Mouse (Mus musculus): ENCODE data around the gene Foxc1. TPM values are rescaled to one million over a fixed set of nuclear protein-coding genes. Genes with fewer than 3 reads are reported as not detected.

Gene Foxc1
- total RNA-seq, 2 experiments from 2014 or later: 8.5 TPM

- DNase-seq: no peak
Measured at GRCm38 (mm10) chr13:31804571-31804970, 1.9 kb upstream of the Foxc1 start.

GRCm38 (mm10) chr13:31805831-31806427, 504 bp upstream of the Foxc1 start:
- DNase-seq: no peak
- intact Hi-C loops (cut with DNase I): no loop called here

More at GRCm38 (mm10) chr13:31804571-31804970, 1.9 kb upstream of the Foxc1 start:
- intact Hi-C loops (cut with DNase I): loop anchor here (5.0 kb wide), 2 partner anchors 493 to 608 kb away; no protein-coding TSS in a partner anchor

- intact Hi-C loops (cut with DNase I): no loop called here
- DNase-seq: no peak
Measured at GRCm38 (mm10) chr13:31806890-31807735, 680 bp downstream of the Foxc1 start.

- intact Hi-C loops (cut with DNase I): no loop called here
- DNase-seq: no peak
Measured at GRCm38 (mm10) chr13:31807736-31808115, 1.3 kb downstream of the Foxc1 start.

- intact Hi-C loops (cut with DNase I): no loop called here
Measured at GRCm38 (mm10) chr13:31808116-31808803, 1.8 kb downstream of the Foxc1 start.

DNA sequence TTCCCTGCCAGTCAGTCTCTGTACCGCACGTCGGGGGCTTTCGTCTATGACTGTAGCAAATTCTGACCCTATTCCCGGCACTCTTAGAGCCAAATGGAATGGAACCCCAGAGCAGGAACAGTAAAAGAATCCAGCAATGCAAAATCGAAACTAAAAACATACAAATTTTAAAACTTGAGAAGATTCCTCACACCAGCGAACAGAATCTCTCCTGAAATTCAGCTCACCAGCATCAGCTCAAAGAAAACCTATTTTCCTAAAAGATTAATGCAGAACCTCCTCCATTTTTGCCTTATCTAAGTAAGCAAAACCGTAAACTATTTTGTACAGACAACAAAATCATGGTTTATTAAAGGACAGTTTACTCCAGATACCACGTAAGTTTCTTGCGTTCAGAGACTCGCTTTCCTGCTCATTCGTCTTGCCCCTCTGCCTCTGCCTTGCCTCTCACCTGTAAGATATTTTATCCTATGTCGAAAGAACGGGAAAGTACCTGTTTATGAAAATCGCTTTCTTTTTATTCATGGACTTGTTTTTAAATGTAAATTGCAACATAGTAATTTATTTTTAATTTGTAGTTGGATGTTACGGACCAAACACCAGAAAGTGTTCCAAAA, 2.5 kb downstream of the Foxc1 start:
- DNase-seq: no peak
- intact Hi-C loops (cut with DNase I): no loop called here

More at GRCm38 (mm10) chr13:31808116-31808803, 1.8 kb downstream of the Foxc1 start:
- no peak for DNase-seq

DNA sequence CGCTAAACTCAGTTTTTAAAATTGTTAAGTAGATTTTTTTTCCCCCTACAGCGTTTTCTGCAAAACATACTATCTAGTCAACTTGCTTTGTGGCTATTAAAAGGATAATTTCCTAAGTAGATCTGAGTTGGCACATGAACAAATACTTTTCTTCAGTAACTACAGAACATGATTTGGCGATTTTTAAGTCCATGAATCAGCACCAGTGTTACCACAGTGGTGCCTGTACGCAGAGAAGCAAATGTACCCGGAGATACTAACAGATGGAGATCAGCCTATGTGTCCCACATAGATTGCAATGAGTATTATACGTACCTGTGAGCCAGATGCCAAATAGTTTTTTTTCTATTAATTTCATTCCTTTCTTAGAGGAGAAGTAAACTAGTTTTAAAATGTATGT, 3.3 kb downstream of the Foxc1 start:
- intact Hi-C loops (cut with DNase I): no loop called here

GRCm38 (mm10) chr13:31810375-31810692, 3.9 kb downstream of the Foxc1 start:
- DNase-seq: no peak
- intact Hi-C loops (cut with DNase I): no loop called here

More for the DNA sequence above, 3.3 kb downstream of the Foxc1 start:
- no peak for DNase-seq

DNA sequence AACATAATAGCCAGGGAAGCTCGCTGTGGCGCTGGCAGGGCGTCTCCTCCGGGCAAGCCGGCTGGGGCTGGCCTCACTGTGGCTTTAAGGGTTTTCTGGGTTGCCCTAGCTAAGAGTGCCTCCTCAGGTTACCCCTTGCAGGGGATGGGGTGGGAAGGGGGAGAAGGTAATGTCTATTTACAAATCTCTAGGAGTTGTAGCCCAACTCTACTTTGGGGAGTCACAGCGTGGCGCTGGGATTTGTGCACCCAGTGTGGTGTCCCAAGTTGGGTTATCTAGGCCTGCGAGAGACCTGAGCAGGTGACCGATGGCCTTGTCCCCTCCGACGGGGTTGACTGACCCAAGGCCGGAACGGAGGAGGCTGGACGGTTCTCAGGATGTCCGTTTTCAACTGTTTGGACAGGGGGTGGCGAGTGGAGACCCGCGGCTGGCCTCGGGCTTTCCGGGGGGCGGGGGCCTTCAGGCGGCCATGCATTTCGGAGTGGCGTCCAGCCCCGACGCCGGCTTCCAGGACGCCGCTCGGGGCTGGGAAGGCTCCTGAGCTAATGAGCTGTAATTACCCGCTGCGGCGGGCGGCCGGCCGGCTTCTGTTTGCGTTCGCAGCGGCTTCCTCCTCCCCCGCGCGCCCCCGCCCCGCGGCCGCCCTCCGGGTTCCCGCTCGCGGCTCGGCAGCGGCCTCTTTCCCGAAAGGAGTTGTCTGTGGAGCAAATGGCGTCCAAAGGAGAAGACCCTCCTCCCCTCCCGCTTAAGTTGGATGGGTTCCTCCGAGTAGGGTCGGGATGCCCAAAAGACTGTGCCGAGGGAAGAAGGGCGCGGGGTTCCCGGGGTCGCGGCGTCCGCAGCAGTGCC, 4.5 kb downstream of the Foxc1 start:
- intact Hi-C loops (cut with DNase I): no loop called here
- no peak for DNase-seq

DNA sequence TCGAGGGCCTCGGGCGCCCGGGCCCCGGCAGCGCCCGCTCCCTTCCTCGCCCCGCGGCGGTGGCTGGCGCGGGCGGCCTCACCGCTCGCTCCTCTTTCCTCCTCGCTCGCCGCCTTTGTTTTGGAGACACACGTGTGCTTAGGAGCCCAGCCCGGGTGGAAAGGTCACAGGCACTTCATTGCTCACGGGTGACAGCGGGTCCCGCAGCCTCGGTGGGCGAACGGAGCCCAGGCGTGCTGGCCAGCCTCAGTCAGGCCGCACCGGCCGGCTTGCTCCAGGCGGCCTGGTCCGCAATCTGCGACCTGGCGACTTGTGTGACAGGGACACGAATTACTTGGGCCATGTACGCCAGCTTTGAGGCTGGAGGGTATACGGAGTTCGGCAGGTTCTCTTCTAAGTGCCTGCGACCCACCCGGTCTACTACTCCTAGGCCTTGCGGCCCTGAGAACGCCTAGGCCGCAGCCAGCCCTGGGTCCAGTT, 5.1 kb downstream of the Foxc1 start:
- no peak for DNase-seq
- intact Hi-C loops (cut with DNase I): no loop called here

DNA sequence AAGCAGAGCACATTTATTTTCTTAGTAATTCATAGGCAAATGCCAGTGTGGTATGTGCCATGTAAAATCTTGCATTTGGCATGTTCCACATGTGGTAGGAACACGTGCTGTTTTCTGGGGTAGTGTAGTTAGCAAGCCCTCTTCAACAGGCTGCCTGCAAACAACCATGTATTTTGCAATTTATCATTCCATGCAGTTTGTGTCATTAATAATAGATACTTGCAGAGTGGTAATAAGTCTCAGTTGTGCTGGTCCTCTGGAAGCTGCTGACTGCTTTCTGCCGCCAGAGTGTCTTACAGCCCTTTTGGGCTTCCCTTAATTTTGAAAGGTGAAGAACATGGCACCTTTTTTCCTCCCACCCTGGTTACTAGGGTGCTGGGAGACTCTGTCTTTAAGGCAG, 6.3 kb downstream of the Foxc1 start:
- intact Hi-C loops (cut with DNase I): no loop called here

GRCm38 (mm10) chr13:31815383-31816003, 9.1 kb downstream of the Foxc1 start:
- DNase-seq: no peak
- intact Hi-C loops (cut with DNase I): no loop called here

More for the DNA sequence above, 6.3 kb downstream of the Foxc1 start:
- DNase-seq: no peak

DNA sequence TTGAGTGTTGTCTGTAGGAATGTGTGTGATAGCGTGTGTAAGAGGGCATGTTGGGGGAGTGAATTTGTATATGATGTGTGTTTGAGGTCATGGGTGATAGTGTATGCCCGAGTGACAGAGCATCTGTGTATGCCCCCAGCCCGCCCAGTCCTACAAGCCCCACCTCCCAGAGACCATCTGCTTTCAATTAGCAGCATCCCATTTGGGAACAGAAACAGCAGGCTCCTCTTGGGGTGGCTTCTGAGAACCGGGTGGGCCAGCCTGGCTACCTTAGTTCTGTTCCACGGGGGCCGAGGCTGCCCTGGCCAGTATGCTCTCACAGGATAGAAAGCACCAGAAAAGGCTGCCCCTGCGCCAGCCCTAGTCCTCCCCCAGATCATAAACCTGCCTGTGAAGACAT, 11.9 kb downstream of the Foxc1 start:
- intact Hi-C loops (cut with DNase I): no loop called here
- no peak for DNase-seq

DNA sequence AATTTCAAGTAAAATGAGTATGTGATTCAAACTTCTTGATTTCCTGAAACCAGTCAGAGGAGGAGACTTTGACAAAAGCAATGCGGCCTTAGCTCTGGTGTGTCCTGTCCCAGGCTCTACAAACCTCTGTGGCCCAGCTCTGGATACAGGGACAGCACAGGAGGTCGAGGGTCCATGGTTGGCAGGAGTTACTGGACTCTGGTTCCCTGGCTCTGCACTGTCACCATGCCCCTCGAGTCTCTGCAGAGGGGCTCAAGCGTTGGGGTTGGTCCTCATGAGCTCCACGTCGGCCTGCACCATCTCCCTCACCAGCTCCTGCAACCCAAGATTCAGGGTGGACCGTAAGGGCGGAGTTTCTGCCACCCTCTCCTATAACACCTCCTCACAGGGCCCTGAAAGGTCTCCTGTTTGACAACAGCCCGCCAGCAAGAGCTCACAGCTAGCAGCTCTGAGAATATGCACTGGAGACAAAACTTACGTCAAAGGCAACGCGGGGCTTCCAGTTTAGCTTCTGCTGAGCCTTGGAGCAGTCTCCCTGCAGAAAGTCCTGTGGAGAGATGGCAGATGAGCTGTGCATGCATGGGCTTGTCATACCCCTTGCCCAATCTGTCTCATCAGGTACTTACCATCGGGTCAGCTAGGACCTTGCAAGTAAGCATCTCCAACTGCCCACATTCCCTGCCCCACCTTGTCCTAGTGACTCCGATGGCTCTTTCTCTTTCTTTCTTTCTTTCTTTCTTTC, 13.4 kb downstream of the Foxc1 start:
- no peak for DNase-seq
- intact Hi-C loops (cut with DNase I): no loop called here

- intact Hi-C loops (cut with DNase I): no loop called here
- DNase-seq: peak; percentile 31
Measured at GRCm38 (mm10) chr13:31820587-31821017, 14.2 kb downstream of the Foxc1 start.

GRCm38 (mm10) chr13:31821050-31821449, 14.6 kb downstream of the Foxc1 start:
- intact Hi-C loops (cut with DNase I): no loop called here
- no peak for DNase-seq

- intact Hi-C loops (cut with DNase I): no loop called here
- DNase-seq: no peak
Measured at GRCm38 (mm10) chr13:31823316-31823715, 16.9 kb downstream of the Foxc1 start.

DNA sequence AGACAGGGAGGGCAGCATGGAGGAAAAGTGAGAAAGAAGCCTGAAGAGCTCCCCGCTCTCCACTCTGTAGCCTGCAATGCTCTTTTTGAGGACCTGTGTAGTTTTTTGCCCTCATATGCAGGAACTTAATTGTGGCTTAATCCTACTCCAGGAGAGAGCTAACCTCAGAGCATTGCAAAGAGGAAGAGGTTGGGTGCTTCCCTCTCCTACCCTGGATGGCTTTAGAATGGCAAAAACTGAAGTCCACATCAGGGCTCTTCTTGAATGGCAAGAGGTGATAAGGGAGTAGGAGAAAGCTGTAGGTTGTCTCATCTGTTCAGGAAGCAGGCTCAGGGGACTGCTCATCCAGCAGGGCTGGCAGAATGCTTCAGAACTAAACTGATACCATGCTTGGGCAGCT, 18.7 kb downstream of the Foxc1 start:
- intact Hi-C loops (cut with DNase I): no loop called here
- DNase-seq: no peak

DNA sequence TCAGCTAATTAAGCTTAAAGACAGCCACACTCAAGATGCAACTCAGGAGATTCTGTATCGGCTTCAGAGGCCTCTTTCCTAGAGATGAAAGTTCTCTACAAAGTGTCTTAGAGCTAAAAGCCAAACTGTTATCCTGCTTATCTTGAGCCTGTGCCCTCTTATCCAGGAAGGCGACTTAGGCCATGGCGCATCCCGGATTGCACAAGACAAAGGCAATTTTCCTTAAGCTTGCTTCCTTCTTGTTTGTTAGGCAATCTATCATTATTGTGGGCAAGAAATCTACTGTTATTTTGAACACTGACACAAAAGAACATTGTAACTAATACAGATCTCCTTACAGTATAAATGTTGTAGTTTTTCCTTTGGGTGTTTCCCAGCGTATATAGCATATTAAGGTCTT, 20.7 kb downstream of the Foxc1 start:
- intact Hi-C loops (cut with DNase I): no loop called here
- no peak for DNase-seq
